In the genomic region with DNA sequence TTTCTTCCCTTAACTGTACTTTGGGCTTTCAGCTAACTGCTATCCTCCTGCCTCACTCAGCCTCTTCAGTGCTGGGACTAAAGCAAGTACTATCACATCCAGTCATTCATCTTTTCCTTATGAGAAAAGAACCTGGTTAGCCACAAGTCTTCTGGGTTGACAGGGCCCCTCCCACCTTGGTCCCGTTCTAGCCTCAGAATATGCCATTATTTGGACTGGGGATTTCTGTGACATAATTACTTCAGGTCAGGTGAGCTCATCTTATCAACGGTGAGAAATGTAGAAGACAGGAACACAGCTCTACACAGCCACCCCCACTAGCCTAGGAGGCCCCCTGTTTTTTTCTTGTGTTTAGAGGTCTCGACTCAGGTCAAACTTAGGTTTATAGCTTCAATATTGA, we compare ENCODE assay signal across 31 mouse cellular contexts.
"Had no signal": no experiment of that assay in that cellular context is flagged by ENCODE, and none has a peak within 500 bp of the region (broad histone marks: within the 10 kb centered on the region; RNA-seq: fewer than 3 reads in every experiment).

No protein-coding gene starts in this region.

- H3K4me3 ChIP-seq: heart, embryonic 12.5 days; heart, embryonic 13.5 days; heart, embryonic 15.5 days; hindbrain, embryonic 10.5 days; hindbrain, embryonic 12.5 days; hindbrain, embryonic 13.5 days; hindbrain, embryonic 15.5 days; intestine, embryonic 15.5 days; kidney, embryonic 15.5 days; layer of hippocampus, adult 2 months; left cerebral cortex, adult 2 months had no signal

- H3K27me3 ChIP-seq: heart, embryonic 12.5 days; heart, embryonic 13.5 days; heart, embryonic 15.5 days; hindbrain, embryonic 15.5 days; intestine, embryonic 15.5 days; kidney, embryonic 15.5 days had no signal

- H3K9ac ChIP-seq: heart, embryonic 12.5 days; heart, embryonic 13.5 days; heart, embryonic 15.5 days; hindbrain, embryonic 12.5 days; hindbrain, embryonic 13.5 days; hindbrain, embryonic 14.5 days; hindbrain, embryonic 15.5 days; intestine, embryonic 15.5 days; kidney, embryonic 15.5 days had no signal

- DNase-seq: heart, postnatal 10 days; heart, postnatal 14 days; heart, postnatal 36 days; heart, postnatal 4 days; kidney, adult 11 months; kidney, adult 18-20 months; kidney, adult 2 months; kidney, adult 8-10 months; kidney, adult 9 months; kidney, postnatal 10 days; kidney, postnatal 14 days; kidney, postnatal 25 days; kidney, postnatal 36 days; kidney, postnatal 4 days; layer of hippocampus, adult 9-11 months; layer of hippocampus, postnatal 36 days had no signal

- H3K9me3 ChIP-seq: heart, embryonic 12.5 days; heart, embryonic 13.5 days; heart, embryonic 15.5 days; hindbrain, embryonic 10.5 days; hindbrain, embryonic 12.5 days; hindbrain, embryonic 13.5 days; hindbrain, embryonic 15.5 days; intestine, embryonic 15.5 days; kidney, embryonic 15.5 days had no signal

- H3K4me2 ChIP-seq: heart, embryonic 11.5 days; heart, embryonic 12.5 days; heart, embryonic 13.5 days; heart, embryonic 15.5 days; hindbrain, embryonic 12.5 days; hindbrain, embryonic 13.5 days; hindbrain, embryonic 14.5 days; hindbrain, embryonic 15.5 days; intestine, embryonic 15.5 days; kidney, embryonic 15.5 days had no signal

- H3K27ac ChIP-seq: heart, embryonic 13.5 days; heart, embryonic 15.5 days; hindbrain, embryonic 10.5 days; hindbrain, embryonic 12.5 days; hindbrain, embryonic 13.5 days; hindbrain, embryonic 14.5 days; hindbrain, embryonic 15.5 days; hindbrain, postnatal 0 days; intestine, embryonic 15.5 days; kidney, embryonic 15.5 days; kidney, postnatal 0 days; layer of hippocampus, adult 2 months; left cerebral cortex, adult 2 months had no signal

- H3K36me3 ChIP-seq: heart, embryonic 12.5 days; heart, embryonic 13.5 days; heart, embryonic 15.5 days; hindbrain, embryonic 10.5 days; hindbrain, embryonic 12.5 days; hindbrain, embryonic 13.5 days; hindbrain, embryonic 15.5 days; intestine, embryonic 15.5 days; kidney, embryonic 15.5 days had no signal
